17 mouse cellular contexts compared by ENCODE assay signal in the genomic region with DNA sequence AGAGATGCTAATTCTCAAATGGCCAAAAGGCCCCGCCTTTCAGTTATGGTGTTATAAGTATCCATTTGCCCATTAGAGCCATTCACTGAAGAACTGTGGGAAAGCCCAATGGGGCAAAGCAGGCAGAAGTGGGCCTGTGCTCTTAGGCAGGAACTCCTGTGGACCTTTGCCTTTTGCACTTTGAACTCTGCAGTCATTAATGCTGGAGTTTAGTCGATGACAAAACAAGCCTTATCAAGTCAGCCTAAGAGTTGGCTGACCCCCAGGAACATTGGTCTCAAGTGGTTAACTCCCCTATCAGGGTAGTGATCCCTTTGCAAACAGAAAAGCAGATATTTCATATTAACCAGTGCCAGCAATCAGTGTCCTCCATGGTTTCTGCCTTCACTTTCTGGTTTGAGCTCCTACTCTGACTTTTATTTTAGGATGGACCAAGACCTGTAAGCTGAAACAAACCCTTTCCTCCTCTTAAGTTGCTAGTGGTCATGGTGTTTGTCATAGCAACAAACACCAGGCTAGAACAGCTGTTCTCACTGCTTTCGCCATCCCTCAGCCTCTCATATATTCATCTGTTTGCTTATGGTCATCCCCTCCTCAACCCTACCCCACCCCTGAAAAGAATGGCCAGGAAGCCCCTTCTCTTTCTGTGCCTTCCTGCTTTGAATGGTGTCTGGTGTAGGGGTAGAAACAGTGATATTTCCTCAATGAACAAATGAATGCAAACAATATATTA. TPM values are rescaled to one million over a fixed set of nuclear protein-coding genes. Genes with fewer than 3 reads are reported as not detected.
DNase-seq lines count a peak whose midpoint lies in the region; ATAC-seq lines count a peak whose summit lies in the region.
"Had no signal": no experiment of that assay in that cellular context is flagged by ENCODE, and none has a peak within 500 bp of the region (broad histone marks: within the 10 kb centered on the region; RNA-seq: fewer than 3 reads in every experiment).

No protein-coding gene starts in this region.

- H3K4me3 ChIP-seq in liver, embryonic 15.5 days (replicated peaks), result no peak overlapping the region
- H3K4me3 ChIP-seq in heart, embryonic 12.5 days, result no peak overlapping the region
- H3K4me3 ChIP-seq: forebrain, embryonic 15.5 days; hindbrain, embryonic 13.5 days; limb, embryonic 10.5 days; lung, embryonic 15.5 days; midbrain, embryonic 13.5 days had no signal

- H3K36me3 ChIP-seq in liver, embryonic 15.5 days (replicated peaks), result no peaks in the 10 kb centered on the region
- H3K36me3 ChIP-seq in heart, embryonic 12.5 days, result no peaks in the 10 kb centered on the region
- H3K36me3 ChIP-seq: forebrain, embryonic 15.5 days; hindbrain, embryonic 13.5 days; limb, embryonic 10.5 days; lung, embryonic 15.5 days; midbrain, embryonic 13.5 days had no signal

- H3K27ac ChIP-seq in liver, embryonic 15.5 days (replicated peaks), result no peak overlapping the region
- H3K27ac ChIP-seq in heart, embryonic 12.5 days (ENCODE audit: poor library complexity, severe bottlenecking), result no peak overlapping the region
- H3K27ac ChIP-seq: forebrain, embryonic 15.5 days; hindbrain, embryonic 13.5 days; kidney, postnatal 0 days; limb, embryonic 10.5 days; lung, embryonic 15.5 days; midbrain, embryonic 13.5 days had no signal

- H3K9me3 ChIP-seq in liver, embryonic 15.5 days (replicated peaks), result no peaks in the 10 kb centered on the region
- H3K9me3 ChIP-seq in heart, embryonic 12.5 days (replicated peaks), result peaks cover 68% of the 10 kb centered on the region

- H3K4me1 ChIP-seq in liver, embryonic 15.5 days (replicated peaks), result no peaks in the 10 kb centered on the region
- H3K4me1 ChIP-seq in heart, embryonic 12.5 days (replicated peaks), result no peaks in the 10 kb centered on the region
- H3K4me1 ChIP-seq: forebrain, embryonic 15.5 days; hindbrain, embryonic 13.5 days; limb, embryonic 10.5 days; lung, embryonic 15.5 days; midbrain, embryonic 13.5 days had no signal

- peak; percentile 30 for DNase-seq in kidney, postnatal 10 days
- DNase-seq in kidney, postnatal 4 days, result no peak
- DNase-seq in urinary bladder, postnatal 14 days (ENCODE audit: low spot score), result peak; percentile 3
- DNase-seq in urinary bladder, postnatal 4 days (ENCODE audit: low spot score in 2 of 2), result no peak
- DNase-seq in left cerebral cortex, adult 18-20 months (ENCODE audit: low spot score in 2 of 2), result no peak

- peak; percentile 10 for ATAC-seq in liver, embryonic 15.5 days (ENCODE audit: insufficient read depth)
- no peak for ATAC-seq in heart, embryonic 12.5 days (ENCODE audit: insufficient number of reproducible peaks, low FRiP score)
- ATAC-seq: forebrain, embryonic 15.5 days; midbrain, embryonic 13.5 days had no signal

- no peaks in the 10 kb centered on the region for H3K27me3 ChIP-seq in liver, embryonic 15.5 days
- no peaks in the 10 kb centered on the region for H3K27me3 ChIP-seq in heart, embryonic 12.5 days (replicated peaks)
- H3K27me3 ChIP-seq: forebrain, embryonic 15.5 days; hindbrain, embryonic 13.5 days; lung, embryonic 15.5 days; midbrain, embryonic 13.5 days had no signal

- no peak overlapping the region for H3K9ac ChIP-seq in liver, embryonic 15.5 days
- no peak overlapping the region for H3K9ac ChIP-seq in heart, embryonic 12.5 days
- H3K9ac ChIP-seq: forebrain, embryonic 15.5 days; hindbrain, embryonic 13.5 days; lung, embryonic 15.5 days; midbrain, embryonic 13.5 days had no signal

- 23% methylated on average over 3 of the region's 3 CpGs for WGBS in liver, embryonic 15.5 days (ENCODE audit: insufficient replicate concordance)
- 32% methylated on average over 3 of the region's 3 CpGs for WGBS in heart, embryonic 12.5 days

- no peak overlapping the region for H3K4me2 ChIP-seq in liver, embryonic 15.5 days
- no peak overlapping the region for H3K4me2 ChIP-seq in heart, embryonic 12.5 days
- H3K4me2 ChIP-seq: forebrain, embryonic 15.5 days; hindbrain, embryonic 13.5 days; lung, embryonic 15.5 days; midbrain, embryonic 13.5 days had no signal

RNA-seq across cellular contexts. Expression of a gene that starts 10.8 kb away (rescaled TPM):
- not detected in 2 replicates for polyA plus RNA-seq in liver, embryonic 15.5 days (2015; fragmentation: Nextera tagmentation; extraction: Ambion mirVana)
- total RNA-seq in left cerebral cortex, adult 18-20 months (2021), result under 1 TPM; 0.26 to 0.30 TPM
- 0.05 TPM in 1 of 2 replicates, not detected in the other for polyA plus RNA-seq in heart, embryonic 12.5 days (2016; fragmentation: Nextera tagmentation; extraction: Ambion mirVana)
- total RNA-seq: CH12.LX; granulocyte monocyte progenitor cell, adult 5-6 weeks had no signal
- polyA plus RNA-seq: activated CD4-positive, CD25-positive, alpha-beta regulatory T cell, adult 4 months; heart, embryonic 16.5 days; kidney, postnatal 0 days; limb, embryonic 10.5 days had no signal

RNA-seq across cellular contexts. Expression of a gene that starts 10.8 kb away (rescaled TPM):
- 62.7 and 70.9 TPM in 2 replicates for polyA plus RNA-seq in liver, embryonic 15.5 days (2015; fragmentation: Nextera tagmentation; extraction: Ambion mirVana)
- total RNA-seq in left cerebral cortex, adult 18-20 months (2021), result 10 to 100 TPM; 46.6 to 48.6 TPM
- polyA plus RNA-seq in heart, embryonic 12.5 days (2016; fragmentation: Nextera tagmentation; extraction: Ambion mirVana), result 141 TPM in 2 replicates

Comparison
In these comparisons a context has a peak if more than half of its experiments do, and no peak if none do; other contexts are left out.
1. DNase-seq: peak in kidney, postnatal 10 days (single experiment) and urinary bladder, postnatal 14 days (single experiment); none in kidney, postnatal 4 days (0 of 2), urinary bladder, postnatal 4 days (0 of 2) and left cerebral cortex, adult 18-20 months (0 of 2).